Mouse (Mus musculus) lung, postnatal 0 days (tissue): ENCODE measurements around the gene Trmt61a. TPM values are rescaled to one million over a fixed set of nuclear protein-coding genes. Genes with fewer than 3 reads are reported as not detected.

Source experiments
- ATAC-seq: fragments of 200-750 bp; cut with Nextera tagmentation; 2 replicates; pipeline ENCODE4 v1.8.0; 2017; ENCODE audit warnings: moderate library complexity
- DNase-seq: peaks from one replicate; pipeline ENCODE4 v3.0.0-alpha.2; 2016; ENCODE audit warnings: low spot score
- H3K27ac ChIP-seq: fragments of 300-500 bp; sonication (generic); 2 replicates; pipeline ENCODE4 v1.5.1; 2014; ENCODE audit warnings: antibody characterized with exemption, mild to moderate bottlenecking, low read length, mixed read lengths
- H3K27me3 ChIP-seq: fragments of 300-500 bp; sonication (generic); replicated peaks from 2 replicates; pipeline ENCODE4 v1.6.1; 2014; ENCODE audit warnings: low read length, mixed read lengths; ENCODE audit not compliant: insufficient read depth
- H3K36me3 ChIP-seq: fragments of 300-500 bp; sonication (generic); 2 replicates; pipeline ENCODE4 v1.6.1; 2014; ENCODE audit warnings: low read length, mixed read lengths; ENCODE audit not compliant: insufficient read depth
- H3K4me1 ChIP-seq: fragments of 300-500 bp; sonication (generic); 2 replicates; pipeline ENCODE4 v1.6.1; 2014; ENCODE audit warnings: antibody characterized with exemption, low read depth, low read length, mixed read lengths; ENCODE audit not compliant: insufficient read depth
- H3K4me2 ChIP-seq: fragments of 300-500 bp; sonication (generic); replicated peaks from 2 replicates; pipeline ENCODE4 v1.6.1; 2014; ENCODE audit warnings: low read depth, mild to moderate bottlenecking, low read length, moderate library complexity, mixed read lengths
- H3K4me3 ChIP-seq: fragments of 300-500 bp; sonication (generic); 2 replicates; pipeline ENCODE4 v1.5.1; 2014; ENCODE audit warnings: low read depth, low read length
- H3K9ac ChIP-seq: fragments of 300-500 bp; sonication (generic); replicated peaks from 2 replicates; pipeline ENCODE4 v1.6.1; 2014; ENCODE audit warnings: low read depth, mild to moderate bottlenecking
- H3K9me3 ChIP-seq: fragments of 300-500 bp; sonication (generic); 2 replicates; pipeline ENCODE4 v1.6.1; 2016; ENCODE audit warnings: low read length, mixed read lengths
- CTCF ChIP-seq: IDR thresholded peaks from 2 replicates; pipeline ENCODE4 v1.5.1; 2016; ENCODE audit warnings: antibody characterized with exemption, mild to moderate bottlenecking
- EP300 ChIP-seq: IDR thresholded peaks from 2 replicates; pipeline ENCODE4 v1.6.1; 2016; ENCODE audit warnings: antibody characterized with exemption, mild to moderate bottlenecking, control low read depth
- WGBS: fragments of 180-500 bp; shearing (Covaris S2); extraction: QIAGEN DNeasy Blood & Tissue Kit; methylation state at CpG from one replicate; pipeline ENCODE4 v1.1.7; 2014; 5-methylcytosine and 5-hydroxymethylcytosine counted together
- polyA plus RNA-seq: library from polyadenylated mRNA; unstranded; fragments of >200 nt; fragmentation: Nextera tagmentation; extraction: Ambion mirVana; gene quantifications from 2 replicates; pipeline ENCODE4 v1.2.1, GENCODE M21; 2015

Trmt61a gene
- polyA plus RNA-seq, 1 experiment from 2014 or later = 4.3 TPM

- peaks cover 5% of the 10 kb centered on the region; the same call in 1 of the 2 replicates for H3K27me3 ChIP-seq
- H3K27ac ChIP-seq = no peak overlapping the region
- TF ChIP-seq CTCF (no peak), EP300 (no peak)
- H3K9ac ChIP-seq = 0 out of 2 replicates have a peak overlapping the region, but pooled peaks have one; percentile 26
- DNase-seq = no peak
- H3K9me3 ChIP-seq = no peaks in the 10 kb centered on the region
- no peak for ATAC-seq
- H3K4me2 ChIP-seq = peak overlapping the region; percentile 96
- H3K4me3 ChIP-seq = peak overlapping the region; percentile 69
- H3K36me3 ChIP-seq = no peaks in the 10 kb centered on the region
- H3K4me1 ChIP-seq = peaks cover 14% of the 10 kb centered on the region
- WGBS = 5% methylated on average over 13 of the region's 13 CpGs
Observed at GRCm38 (mm10) chr12:111678670-111678933, 697 bp downstream of the Trmt61a start.

- Histone ChIP-seq H3K36me3 (no peaks in the 10 kb centered on the region), H3K27ac (no peak overlapping the region), H3K4me2 (0 out of 2 replicates have a peak overlapping the region, but pooled peaks have one; percentile 96), H3K9me3 (no peaks in the 10 kb centered on the region), H3K4me1 (peaks cover 14% of the 10 kb centered on the region), H3K9ac (0 out of 2 replicates have a peak overlapping the region, but pooled peaks have one; percentile 26), H3K4me3 (no peak overlapping the region), H3K27me3 (peaks cover 1% of the 10 kb centered on the region; the same call in 1 of the 2 replicates)
- DNase-seq (no peak), ATAC-seq (no peak)
- 47% methylated on average over 7 of the region's 7 CpGs for WGBS
- TF ChIP-seq EP300 = no peak
- no peak for TF ChIP-seq CTCF
Observed at GRCm38 (mm10) chr12:111678997-111679396, 1.1 kb downstream of the Trmt61a start.

GRCm38 (mm10) chr12:111680661-111681060, 2.8 kb downstream of the Trmt61a start:
- Histone ChIP-seq H3K4me1 (peaks cover 14% of the 10 kb centered on the region), H3K9ac (no peak overlapping the region), H3K4me2 (no peak overlapping the region), H3K27ac (no peak overlapping the region), H3K4me3 (no peak overlapping the region), H3K9me3 (no peaks in the 10 kb centered on the region), H3K27me3 (no peaks in the 10 kb centered on the region), H3K36me3 (no peaks in the 10 kb centered on the region)
- TF ChIP-seq CTCF = no peak
- WGBS = 87% methylated on average over 13 of the region's 13 CpGs
- DNase-seq (no peak), ATAC-seq (no peak)

- DNase-seq = no peak
- H3K9ac ChIP-seq = no peak overlapping the region
Observed at GRCm38 (mm10) chr12:111681305-111681704, 3.4 kb downstream of the Trmt61a start.

GRCm38 (mm10) chr12:111682003-111682402, 4.1 kb downstream of the Trmt61a start:
- no peak for TF ChIP-seq CTCF
- no peak for TF ChIP-seq EP300
- no peaks in the 10 kb centered on the region for H3K27me3 ChIP-seq
- no peaks in the 10 kb centered on the region for H3K36me3 ChIP-seq
- ATAC-seq (peak; percentile 14), DNase-seq (peak; percentile 43)
- WGBS = 68% methylated on average over 5 of the region's 5 CpGs
- no peak overlapping the region for H3K9ac ChIP-seq
- H3K4me1 ChIP-seq = peaks cover 13% of the 10 kb centered on the region
- no peak overlapping the region for H3K4me2 ChIP-seq
- no peak overlapping the region for H3K4me3 ChIP-seq
- peak overlapping the region; percentile 71 for H3K27ac ChIP-seq
- no peaks in the 10 kb centered on the region for H3K9me3 ChIP-seq

More at GRCm38 (mm10) chr12:111681305-111681704, 3.4 kb downstream of the Trmt61a start:
- H3K27ac ChIP-seq = peak overlapping the region; percentile 71
- no peaks in the 10 kb centered on the region for H3K9me3 ChIP-seq
- no peak overlapping the region for H3K4me2 ChIP-seq
- H3K4me3 ChIP-seq = no peak overlapping the region
- no peak for ATAC-seq
- no peaks in the 10 kb centered on the region for H3K27me3 ChIP-seq
- H3K36me3 ChIP-seq = no peaks in the 10 kb centered on the region
- no peak for TF ChIP-seq CTCF
- TF ChIP-seq EP300 = no peak
- WGBS = 78% methylated on average over 8 of the region's 8 CpGs
- peaks cover 14% of the 10 kb centered on the region for H3K4me1 ChIP-seq

- no peaks in the 10 kb centered on the region for H3K9me3 ChIP-seq
- H3K36me3 ChIP-seq = no peaks in the 10 kb centered on the region
- peaks cover 6% of the 10 kb centered on the region; the same call in 1 of the 2 replicates for H3K4me1 ChIP-seq
- peak overlapping the region; percentile 76 for H3K27ac ChIP-seq
- peak; percentile 72 for DNase-seq
- no peak overlapping the region for H3K9ac ChIP-seq
- no peaks in the 10 kb centered on the region for H3K27me3 ChIP-seq
- no peak overlapping the region for H3K4me3 ChIP-seq
- no peak overlapping the region for H3K4me2 ChIP-seq
- ATAC-seq = peak; percentile 55
- no peak for TF ChIP-seq EP300
- no peak for TF ChIP-seq CTCF
- WGBS = 52% methylated on average over 5 of the region's 5 CpGs
Observed at GRCm38 (mm10) chr12:111682806-111683205, 4.9 kb downstream of the Trmt61a start.

- H3K9me3 ChIP-seq = no peaks in the 10 kb centered on the region
- no peaks in the 10 kb centered on the region for H3K27me3 ChIP-seq
- DNase-seq = no peak
- no peak overlapping the region for H3K4me2 ChIP-seq
- no peak overlapping the region for H3K27ac ChIP-seq
- no peak for ATAC-seq
- no peak overlapping the region for H3K4me3 ChIP-seq
- TF ChIP-seq EP300 (no peak), CTCF (no peak)
- no peak overlapping the region for H3K9ac ChIP-seq
- H3K36me3 ChIP-seq = no peaks in the 10 kb centered on the region
- no peaks in the 10 kb centered on the region for H3K4me1 ChIP-seq
- WGBS = 73% methylated on average over 4 of the region's 4 CpGs
Observed at GRCm38 (mm10) chr12:111686390-111686789, 8.5 kb downstream of the Trmt61a start.
